Mouse (Mus musculus) CH12.LX (cell line): ENCODE results near the gene Map2. TPM values are rescaled to one million over a fixed set of nuclear protein-coding genes. Genes with fewer than 3 reads are reported as not detected.

ENCODE experiments used
- DNase-seq: peaks from one replicate; pipeline ENCODE4 v3.0.0-alpha.2; 2013; ENCODE audit errors: extremely low read depth
- H3K27ac ChIP-seq: 2 replicates; pipeline ENCODE4 v1.5.1; 2012; ENCODE audit warnings: low read depth, mild to moderate bottlenecking, control low read depth, moderate library complexity; ENCODE audit not compliant: insufficient read depth
- H3K27me3 ChIP-seq: replicated peaks from 2 replicates; pipeline ENCODE3; 2012; ENCODE audit warnings: inconsistent platforms
- H3K36me3 ChIP-seq, 2 experiments: replicated peaks in 1 of 2; 2 replicates each; pipeline versions ENCODE3 to v1.6.1; 2012; ENCODE audit warnings: inconsistent platforms in 1 of 2, low read length in 1 of 2, mild to moderate bottlenecking in 1 of 2, mixed read lengths in 1 of 2, moderate library complexity in 1 of 2; ENCODE audit not compliant: control insufficient read depth in 1 of 2, insufficient read depth in 1 of 2
- H3K4me1 ChIP-seq, 2 experiments: 2 replicates each; pipeline ENCODE4 v1.6.1; 2012; ENCODE audit warnings: inconsistent platforms in 1 of 2, moderate library complexity in 1 of 2; ENCODE audit not compliant: insufficient read depth in 2 of 2, control insufficient read depth in 1 of 2
- H3K4me2 ChIP-seq: 2 replicates; pipeline ENCODE4 v1.6.1; 2012; ENCODE audit warnings: low read depth, mild to moderate bottlenecking, control low read depth; ENCODE audit not compliant: poor library complexity, insufficient read depth, severe bottlenecking
- H3K4me3 ChIP-seq, 3 experiments: fragments of 150-350 bp in 1 of 3; sonication (generic) in 1 of 3; replicated peaks in 1 of 3; 2 replicates each; pipeline versions ENCODE3 to v1.5.1; 2011 to 2012; ENCODE audit warnings: low read depth in 2 of 3, low read length in 2 of 3, mild to moderate bottlenecking in 2 of 3, moderate library complexity in 2 of 3, control low read depth in 1 of 3, improper control_type of control experiment in 1 of 3, inconsistent platforms in 1 of 3, mixed read lengths in 1 of 3; ENCODE audit not compliant: poor library complexity in 1 of 3
- H3K79me2 ChIP-seq: replicated peaks from 2 replicates; pipeline ENCODE4 v1.6.1; 2012; ENCODE audit warnings: mild to moderate bottlenecking, moderate library complexity; ENCODE audit not compliant: control insufficient read depth, poor library complexity, insufficient read depth, severe bottlenecking; ENCODE audit errors: extremely low read depth
- H3K9ac ChIP-seq: 2 replicates; pipeline ENCODE4 v1.6.1; 2012; ENCODE audit warnings: low read depth, mild to moderate bottlenecking, control low read depth, moderate library complexity; ENCODE audit not compliant: insufficient read depth
- H3K9me3 ChIP-seq: replicated peaks from 2 replicates; pipeline ENCODE3; 2012; ENCODE audit warnings: low read length, inconsistent platforms, mixed read lengths
- BHLHE40 ChIP-seq: IDR thresholded peaks from 2 replicates; pipeline ENCODE4 v1.6.1; 2011; ENCODE audit warnings: mild to moderate bottlenecking, low read depth, low read length, improper control_type of control experiment
- CHD1 ChIP-seq: IDR thresholded peaks from 2 replicates; pipeline ENCODE4 v1.6.1; 2012; ENCODE audit warnings: low read depth, low read length, improper control_type of control experiment, inconsistent platforms
- CHD2 ChIP-seq: IDR thresholded peaks from 2 replicates; pipeline ENCODE4 v1.6.1; 2011; ENCODE audit warnings: low read length, improper control_type of control experiment
- E2F4 ChIP-seq: IDR thresholded peaks from 2 replicates; pipeline ENCODE4 v1.6.1; 2011; ENCODE audit warnings: low read depth, low read length, improper control_type of control experiment; ENCODE audit not compliant: insufficient replicate concordance
- ELF1 ChIP-seq: IDR thresholded peaks from 2 replicates; pipeline ENCODE4 v1.6.1; 2014; ENCODE audit warnings: low read depth, mild to moderate bottlenecking, inconsistent platforms, low read length, improper control_type of control experiment
- EP300 ChIP-seq: IDR thresholded peaks from 2 replicates; pipeline ENCODE4 v1.6.1; 2011; ENCODE audit warnings: low read length, improper control_type of control experiment
- GABPA ChIP-seq: IDR thresholded peaks from 2 replicates; pipeline ENCODE4 v1.6.1; 2012; ENCODE audit warnings: low read depth, low read length, improper control_type of control experiment, inconsistent platforms; ENCODE audit not compliant: insufficient replicate concordance
- HCFC1 ChIP-seq: IDR thresholded peaks from 2 replicates; pipeline ENCODE4 v1.6.1; 2012; ENCODE audit warnings: low read depth, mild to moderate bottlenecking, inconsistent platforms, low read length, improper control_type of control experiment
- IRF4 ChIP-seq: IDR thresholded peaks from 2 replicates; pipeline ENCODE4 v1.6.1; 2014; ENCODE audit warnings: low read depth, mild to moderate bottlenecking, inconsistent platforms, low read length, improper control_type of control experiment
- JUND ChIP-seq: conservative IDR thresholded peaks from 2 replicates; pipeline ENCODE4 v1.6.1; 2011; ENCODE audit warnings: low read depth, low read length, improper control_type of control experiment
- MAX ChIP-seq: IDR thresholded peaks from 2 replicates; pipeline ENCODE4 v1.6.1; 2011; ENCODE audit warnings: low read length, improper control_type of control experiment
- MAZ ChIP-seq: IDR thresholded peaks from 2 replicates; pipeline ENCODE4 v1.6.1; 2012; ENCODE audit warnings: low read depth, mild to moderate bottlenecking, inconsistent platforms, low read length, improper control_type of control experiment, moderate library complexity
- MEF2A ChIP-seq: IDR thresholded peaks from 2 replicates; pipeline ENCODE4 v1.6.1; 2014; ENCODE audit warnings: low read depth, mild to moderate bottlenecking, inconsistent platforms, low read length, improper control_type of control experiment, borderline replicate concordance
- MXI1 ChIP-seq: IDR thresholded peaks from 2 replicates; pipeline ENCODE4 v1.6.1; 2011; ENCODE audit warnings: mild to moderate bottlenecking, low read depth, low read length, improper control_type of control experiment
- MYC ChIP-seq: IDR thresholded peaks from 2 replicates; pipeline ENCODE4 v1.6.1; 2011; ENCODE audit warnings: low read depth, mild to moderate bottlenecking, improper control_type of control experiment, low read length
- NELFE ChIP-seq: IDR thresholded peaks from 2 replicates; pipeline ENCODE4 v1.6.1; 2011; ENCODE audit warnings: low read depth, low read length, improper control_type of control experiment
- NRF1 ChIP-seq: IDR thresholded peaks from 2 replicates; pipeline ENCODE4 v1.6.1; 2014; ENCODE audit warnings: low read depth, mild to moderate bottlenecking, inconsistent platforms, low read length, improper control_type of control experiment, moderate library complexity
- PAX5 ChIP-seq: IDR thresholded peaks from 2 replicates; pipeline ENCODE4 v1.6.1; 2012; ENCODE audit warnings: low read length, inconsistent platforms, mixed read lengths
- POLR2A ChIP-seq: IDR thresholded peaks from 2 replicates; pipeline ENCODE4 v1.6.1; 2011; ENCODE audit warnings: low read depth, mild to moderate bottlenecking, improper control_type of control experiment, low read length
- POLR2AphosphoS2 ChIP-seq: IDR thresholded peaks from 2 replicates; pipeline ENCODE4 v1.6.1; 2011; ENCODE audit warnings: low read depth, low read length, improper control_type of control experiment
- SIN3A ChIP-seq: IDR thresholded peaks from 2 replicates; pipeline ENCODE4 v1.6.1; 2012; ENCODE audit warnings: low read length, improper control_type of control experiment, inconsistent platforms
- SMC3 ChIP-seq: IDR thresholded peaks from 2 replicates; pipeline ENCODE4 v1.6.1; 2011; ENCODE audit warnings: low read depth, low read length, improper control_type of control experiment
- UBTF ChIP-seq: IDR thresholded peaks from 2 replicates; pipeline ENCODE4 v1.6.1; 2012; ENCODE audit warnings: low read depth, mild to moderate bottlenecking, inconsistent platforms, low read length, improper control_type of control experiment, moderate library complexity
- USF2 ChIP-seq: conservative IDR thresholded peaks from 2 replicates; pipeline ENCODE4 v1.6.1; 2011; ENCODE audit warnings: low read depth, low read length, improper control_type of control experiment
- dilution Hi-C: fragments of 300-500 bp; cut with MboI; formaldehyde crosslinking; loops from 2 replicates; pipeline ENCODE4 v1.14.3; 2020; ENCODE audit warnings: low sequenced_read_pairs; ENCODE audit not compliant: extremely low pct_unique_long_range_greater_than_20kb, extremely low pct_ligation_motif_present
- in situ Hi-C: fragments of 300-500 bp; cut with MboI; formaldehyde crosslinking; loops from 3 replicates; pipeline ENCODE4 v1.14.3; 2019; ENCODE audit warnings: low sequenced_read_pairs, low pct_ligation_motif_present, low pct_unique_long_range_greater_than_20kb, mixed read lengths
- polyA plus RNA-seq: library from polyadenylated mRNA; unstranded; fragments of >175 nt; gene quantifications from 2 replicates; pipeline ENCODE4 v1.2.1, GENCODE M21; 2012; ENCODE audit warnings: low read depth; ENCODE audit not compliant: insufficient read length
- total RNA-seq, 2 experiments: library from RNA; depleted of rRNA; stranded (reverse); fragments of 300-350 nt in 1 of 2; fragments of >200 nt in 1 of 2; gene quantifications; 2 replicates each; pipeline ENCODE4 v1.2.3; 2012 to 2014

The Map2 gene
- total and polyA plus RNA-seq, 3 experiments, result 1.5 to 6.5 (median 5.9) TPM

- Histone ChIP-seq H3K27me3 (no peaks in the 10 kb centered on the region), H3K36me3 (no peaks in the 10 kb centered on the region), H3K4me3 (no peak overlapping the region)
- DNase-seq, result peak; percentile 4
- TF ChIP-seq SIN3A (no peak), POLR2AphosphoS2 (no peak), PAX5 (no peak), NELFE (no peak), ELF1 (no peak), HCFC1 (no peak), MAZ (no peak), IRF4 (no peak), E2F4 (no peak), EP300 (no peak), CHD1 (no peak), CHD2 (no peak), MYC (no peak), UBTF (no peak), SMC3 (no peak), JUND (no peak), USF2 (no peak)
- TF ChIP-seq, all 38 proteins: peak for 0
- in situ Hi-C loops, result no loop called here
- H3K9ac ChIP-seq, result no peak overlapping the region
- H3K79me2 ChIP-seq, result no peaks in the 10 kb centered on the region
- H3K27ac ChIP-seq, result no peak overlapping the region
- no peak overlapping the region for H3K4me2 ChIP-seq
- dilution Hi-C loops, result no loop called here
- peaks cover 0 to 15% of the 10 kb centered on the region in 2 experiments; a peak in 2 of 4 replicates for H3K4me1 ChIP-seq
- H3K9me3 ChIP-seq, result no peaks in the 10 kb centered on the region
Observed at GRCm38 (mm10) chr1:66388561-66388960, 213.5 kb downstream of the Map2 start.

- H3K79me2 ChIP-seq, result no peaks in the 10 kb centered on the region
- DNase-seq, result no peak
- H3K9ac ChIP-seq, result no peak overlapping the region
- H3K27ac ChIP-seq, result no peak overlapping the region
- TF ChIP-seq NRF1 (no peak), GABPA (no peak), POLR2A (no peak), E2F4 (no peak), BHLHE40 (no peak), SIN3A (no peak), NELFE (no peak), MAX (no peak), MEF2A (no peak), SMC3 (no peak), MXI1 (no peak)
- H3K4me2 ChIP-seq, result no peak overlapping the region; the same call in 1 of the 2 replicates
- dilution Hi-C loops, result no loop called here
- H3K27me3 ChIP-seq, result no peaks in the 10 kb centered on the region
- H3K4me1 ChIP-seq, result peaks cover 0 to 7% of the 10 kb centered on the region in 2 experiments; a peak in 2 of 4 replicates
- H3K9me3 ChIP-seq, result no peaks in the 10 kb centered on the region
- in situ Hi-C loops, result no loop called here
- H3K36me3 ChIP-seq, result no peaks in the 10 kb centered on the region
- no peak overlapping the region for H3K4me3 ChIP-seq
Observed at GRCm38 (mm10) chr1:66394944-66395637, 220.0 kb downstream of the Map2 start.
